Mouse (Mus musculus) bone marrow macrophage, adult 2 months (primary cell): ENCODE data around the gene Rb1. TPM values are rescaled to one million over a fixed set of nuclear protein-coding genes. Genes with fewer than 3 reads are reported as not detected.

Experiments used
- H3K27ac ChIP-seq: 2 replicates; pipeline ENCODE4 v1.5.1; 2012; ENCODE audit warnings: low read depth, low read length; ENCODE audit not compliant: insufficient read depth
- H3K4me1 ChIP-seq: 2 replicates; pipeline ENCODE4 v1.6.1; 2012; ENCODE audit warnings: low read length; ENCODE audit not compliant: control insufficient read depth, insufficient read depth
- H3K4me3 ChIP-seq: 2 replicates; pipeline ENCODE4 v1.5.1; 2012; ENCODE audit warnings: mild to moderate bottlenecking, low read length, moderate library complexity; ENCODE audit not compliant: insufficient read depth
- CTCF ChIP-seq: IDR thresholded peaks from 2 replicates; pipeline ENCODE4 v1.5.1; 2012; ENCODE audit warnings: low read depth, mild to moderate bottlenecking, low read length, moderate library complexity
- POLR2A ChIP-seq: IDR thresholded peaks from 2 replicates; pipeline ENCODE4 v1.6.1; 2012; ENCODE audit warnings: mild to moderate bottlenecking, low read depth, low read length, borderline replicate concordance
- polyA plus RNA-seq: library from polyadenylated mRNA; stranded (reverse); fragments of >200 nt; gene quantifications from 2 replicates; pipeline ENCODE4 v1.2.4, GENCODE M21; 2012; ENCODE audit not compliant: missing spikeins, insufficient read depth, insufficient read length

Rb1 gene
- polyA plus RNA-seq, 1 experiment: 46.2 TPM

DNA sequence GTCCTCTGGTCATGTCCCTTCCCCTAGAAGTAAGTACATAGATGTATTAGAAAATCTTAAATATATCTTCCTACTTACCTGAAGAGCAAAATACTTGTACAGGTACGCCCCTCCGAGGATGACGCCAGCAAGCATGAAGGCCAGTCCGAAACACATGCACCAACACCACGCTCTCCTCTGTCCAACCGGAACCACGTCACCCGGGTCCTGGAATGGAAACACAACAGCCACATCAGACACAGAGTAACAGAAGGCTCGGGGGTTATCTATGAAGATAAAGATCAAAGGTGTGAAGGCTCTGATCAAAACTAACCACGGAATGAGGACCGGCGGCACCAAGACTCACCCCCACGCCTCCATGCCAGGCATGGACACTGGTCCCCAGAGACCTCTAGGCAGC, 42.6 kb upstream of the Rb1 start:
- TF ChIP-seq CTCF: no peak
- no peak for TF ChIP-seq POLR2A

GRCm38 (mm10) chr14:73366278-73366677, 40.7 kb upstream of the Rb1 start:
- no peak overlapping the region for H3K4me3 ChIP-seq
- no peaks in the 10 kb centered on the region for H3K4me1 ChIP-seq
- H3K27ac ChIP-seq: no peak overlapping the region
- TF ChIP-seq POLR2A (no peak), CTCF (no peak)

More for the DNA sequence above, 42.6 kb upstream of the Rb1 start:
- H3K4me3 ChIP-seq: no peak overlapping the region
- no peak overlapping the region for H3K27ac ChIP-seq
- no peaks in the 10 kb centered on the region for H3K4me1 ChIP-seq

GRCm38 (mm10) chr14:73363782-73364181, 38.2 kb upstream of the Rb1 start:
- no peak for TF ChIP-seq CTCF
- no peak for TF ChIP-seq POLR2A
- Histone ChIP-seq H3K27ac (no peak overlapping the region), H3K4me3 (no peak overlapping the region), H3K4me1 (no peaks in the 10 kb centered on the region)

GRCm38 (mm10) chr14:73354700-73355099, 29.1 kb upstream of the Rb1 start:
- peaks cover 18% of the 10 kb centered on the region for H3K4me1 ChIP-seq
- no peak for TF ChIP-seq CTCF
- no peak for TF ChIP-seq POLR2A
- H3K4me3 ChIP-seq: no peak overlapping the region
- no peak overlapping the region for H3K27ac ChIP-seq

DNA sequence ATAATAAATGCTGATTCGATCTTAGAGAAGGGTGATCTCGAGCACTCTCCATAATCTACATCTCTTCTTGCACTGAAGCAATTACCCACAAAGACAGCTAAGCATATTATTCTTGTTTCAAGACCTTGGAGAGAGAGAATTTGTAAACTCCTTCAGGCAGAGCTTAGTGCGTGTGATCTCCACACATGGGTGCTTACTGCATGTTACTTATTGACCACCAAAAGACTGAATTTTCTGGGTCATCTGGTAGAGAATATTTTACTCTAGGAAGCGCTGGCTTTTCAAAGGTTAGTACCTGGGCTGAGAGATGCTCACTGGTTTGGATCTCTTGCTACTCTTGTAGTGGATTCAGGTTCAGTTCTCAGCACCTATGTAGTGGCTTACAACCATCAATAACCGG, 25.5 kb upstream of the Rb1 start:
- Histone ChIP-seq H3K4me3 (no peak overlapping the region), H3K27ac (no peak overlapping the region), H3K4me1 (peaks cover 24% of the 10 kb centered on the region)
- TF ChIP-seq POLR2A (no peak), CTCF (no peak)

DNA sequence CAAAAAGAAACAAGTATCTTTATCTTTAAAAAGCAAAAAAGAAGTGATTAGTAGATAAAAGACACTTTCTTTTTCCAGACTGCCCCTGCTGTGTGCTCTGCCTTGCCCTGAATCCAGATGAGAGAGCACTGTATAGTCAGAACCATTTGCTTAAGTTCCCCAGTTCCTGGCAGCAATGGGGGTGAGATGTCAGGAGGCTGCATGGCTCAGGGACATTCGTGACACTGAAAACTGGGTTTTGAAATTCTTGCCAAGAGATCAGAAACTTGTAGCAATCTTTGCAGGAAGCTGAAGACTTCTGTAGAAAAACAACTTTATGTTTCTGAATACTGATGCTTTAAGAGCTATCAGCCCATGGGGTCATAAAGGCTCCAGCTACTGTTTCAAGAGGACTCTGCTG, 24.4 kb upstream of the Rb1 start:
- TF ChIP-seq POLR2A: no peak
- TF ChIP-seq CTCF: no peak
- Histone ChIP-seq H3K4me1 (peaks cover 13% of the 10 kb centered on the region), H3K27ac (no peak overlapping the region), H3K4me3 (no peak overlapping the region)

GRCm38 (mm10) chr14:73349061-73349670, 23.5 kb upstream of the Rb1 start:
- Histone ChIP-seq H3K4me1 (peaks cover 10% of the 10 kb centered on the region), H3K27ac (no peak overlapping the region), H3K4me3 (no peak overlapping the region)
- no peak for TF ChIP-seq POLR2A
- no peak for TF ChIP-seq CTCF

DNA sequence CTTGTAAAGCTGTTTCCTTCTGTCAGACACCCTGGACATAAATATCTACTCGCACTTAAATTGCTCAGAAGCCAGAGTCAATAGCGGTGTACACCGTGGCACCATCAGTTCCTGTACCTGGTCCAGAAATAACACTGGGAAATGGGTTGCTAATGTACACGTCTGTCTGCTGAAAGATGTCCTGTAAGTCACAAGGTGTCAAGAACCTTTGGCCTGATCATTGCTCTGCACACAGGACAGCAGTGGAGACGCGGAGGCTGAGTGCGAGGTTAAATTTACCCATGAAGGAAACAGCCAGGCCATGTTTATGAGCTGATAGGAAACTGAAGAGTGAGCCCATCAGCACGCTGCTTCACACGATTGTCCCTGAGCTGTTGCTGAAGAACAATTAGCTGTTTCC, 21.7 kb upstream of the Rb1 start:
- H3K27ac ChIP-seq: no peak overlapping the region
- peaks cover 10% of the 10 kb centered on the region for H3K4me1 ChIP-seq
- no peak overlapping the region for H3K4me3 ChIP-seq
- TF ChIP-seq POLR2A (no peak), CTCF (no peak)

- TF ChIP-seq CTCF (no peak), POLR2A (no peak)
- Histone ChIP-seq H3K4me3 (no peak overlapping the region), H3K4me1 (peaks cover 10% of the 10 kb centered on the region), H3K27ac (no peak overlapping the region)
These were observed 20.0 kb upstream of the Rb1 start for GRCm38 (mm10) chr14:73345614-73346013.

DNA sequence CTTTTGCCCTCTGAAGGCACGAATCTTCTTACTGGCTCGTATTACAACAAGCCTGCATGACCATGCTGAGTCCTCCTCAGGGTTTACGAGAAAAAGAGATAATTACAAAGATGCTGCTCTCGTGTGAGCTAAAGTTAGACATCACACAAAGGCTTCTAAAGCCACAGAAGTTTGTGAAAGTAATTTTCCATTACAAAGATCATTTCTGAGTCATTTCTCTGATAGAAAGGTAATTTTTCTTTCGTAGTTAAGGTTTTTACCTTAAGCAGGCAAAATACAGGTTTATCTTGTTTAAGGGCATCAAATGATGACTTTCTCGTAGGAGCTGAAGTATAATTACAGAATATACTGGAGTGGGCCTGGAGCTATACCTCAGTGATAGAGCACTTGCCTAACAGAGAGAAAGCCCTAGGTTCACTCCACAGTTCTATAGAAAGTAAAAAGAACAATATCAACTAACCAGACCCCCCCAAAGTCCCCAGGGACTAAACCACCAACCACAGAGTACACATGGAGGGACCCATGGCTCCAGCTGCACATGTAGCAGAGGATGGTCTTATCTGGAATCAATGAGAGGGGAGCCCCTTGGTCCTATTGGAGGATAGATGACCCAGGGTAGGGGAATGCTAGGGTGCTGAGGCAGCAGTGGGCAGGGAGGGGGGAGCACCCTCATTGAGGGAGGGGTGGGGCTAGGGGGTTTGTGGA, 14.6 kb upstream of the Rb1 start:
- Histone ChIP-seq H3K4me3 (no peak overlapping the region), H3K4me1 (peaks cover 17% of the 10 kb centered on the region), H3K27ac (no peak overlapping the region)
- TF ChIP-seq POLR2A: no peak
- no peak for TF ChIP-seq CTCF

- Histone ChIP-seq H3K27ac (no peak overlapping the region), H3K4me3 (no peak overlapping the region), H3K4me1 (peaks cover 22% of the 10 kb centered on the region)
- no peak for TF ChIP-seq POLR2A
- TF ChIP-seq CTCF: no peak
These were observed 14.0 kb upstream of the Rb1 start for GRCm38 (mm10) chr14:73339615-73340014.
